Mouse (Mus musculus): ENCODE data around the gene Ppm1a.

- TF ChIP-seq ZMIZ1 (IDR thresholded peaks at IDR 0.05; ENCODE audit: low read depth, low read length): no peak
- no peak for TF ChIP-seq MYB (IDR thresholded peaks at IDR 0.05; ENCODE audit: low read depth, low read length)
- no peak for TF ChIP-seq POLR2A (IDR thresholded peaks at IDR 0.05; ENCODE audit: control insufficient read depth in 1 of 2, insufficient read depth in 1 of 2, low read depth in 1 of 2, low read length in 2 of 2, poor library complexity in 1 of 2)
- TF ChIP-seq E2F4 (IDR thresholded peaks at IDR 0.05; ENCODE audit: borderline replicate concordance, low read depth, low read length): no peak
- no peak for TF ChIP-seq RAD21 (IDR thresholded peaks at IDR 0.05; ENCODE audit: low read depth, low read length)
- no peak for TF ChIP-seq CTCF (IDR thresholded peaks at IDR 0.05 in 2 of 3, conservative IDR thresholded peaks at IDR 0.05 in 1 of 3; ENCODE audit: control insufficient read depth in 1 of 3, insufficient read depth in 1 of 3, low read depth in 2 of 3, low read length in 3 of 3, poor library complexity in 1 of 3, severe bottlenecking in 1 of 3)
- peak; percentile 85 for TF ChIP-seq ETS1 (IDR thresholded peaks at IDR 0.05; ENCODE audit: low read depth, low read length)
- no peak for TF ChIP-seq TCF12 (IDR thresholded peaks at IDR 0.05; ENCODE audit: low read depth, low read length)
- TF ChIP-seq CHD2 (IDR thresholded peaks at IDR 0.05; ENCODE audit: low read length): no peak
- TF ChIP-seq BHLHE40 (IDR thresholded peaks at IDR 0.05; ENCODE audit: borderline replicate concordance, low read depth, low read length): no peak
- 0 out of 2 replicates have a peak, but pooled peaks have one; percentile 30 for TF ChIP-seq MXI1 (IDR thresholded peaks at IDR 0.05; ENCODE audit: low read depth, low read length)
These were observed at the start of gene Ppm1a for GRCm38 (mm10) chr12:72757086-72757485.
